Comparison of ENCODE assay signal across 23 mouse cellular contexts in the genomic region with DNA sequence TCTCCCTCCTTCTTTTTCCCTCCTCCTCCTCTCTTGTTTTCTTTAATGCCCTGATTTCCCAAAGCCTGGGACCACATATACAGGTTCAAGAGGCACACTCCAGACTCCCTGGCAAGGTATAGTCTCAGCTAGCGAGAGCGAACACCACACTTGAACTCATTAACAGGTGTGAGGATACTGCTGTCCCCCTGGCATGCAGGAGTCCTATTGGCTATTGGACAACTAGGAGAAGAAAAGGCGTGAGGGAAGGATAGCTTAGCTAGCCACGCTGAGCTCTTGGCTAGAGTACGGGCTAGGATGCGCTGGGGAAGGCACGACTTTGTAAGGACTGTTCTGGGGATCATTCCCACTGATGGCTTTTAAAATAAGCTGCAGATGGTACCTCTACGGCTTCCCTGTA. TPM values are rescaled to one million over a fixed set of nuclear protein-coding genes. Genes with fewer than 3 reads are reported as not detected.
DNase-seq lines count a peak whose midpoint lies in the region; ATAC-seq lines count a peak whose summit lies in the region.
"Had no signal": no experiment of that assay in that cellular context is flagged by ENCODE, and none has a peak within 500 bp of the region (broad histone marks: within the 10 kb centered on the region; RNA-seq: fewer than 3 reads in every experiment).

No protein-coding gene starts in this region.

- 80% methylated on average over 8 of the region's 8 CpGs for WGBS in hindbrain, embryonic 13.5 days
- 76% methylated on average over 8 of the region's 8 CpGs for WGBS in hindbrain, embryonic 16.5 days
- 83% methylated on average over 8 of the region's 8 CpGs for WGBS in neural tube, embryonic 13.5 days
- WGBS in neural tube, embryonic 15.5 days, result 66% methylated on average over 8 of the region's 8 CpGs
- WGBS in limb, embryonic 11.5 days, result 82% methylated on average over 8 of the region's 8 CpGs

- H3K27me3 ChIP-seq in hindbrain, embryonic 13.5 days, result no peaks in the 10 kb centered on the region
- H3K27me3 ChIP-seq in hindbrain, embryonic 16.5 days (replicated peaks; ENCODE audit: control insufficient read depth, insufficient read depth, low read length), result no peaks in the 10 kb centered on the region
- H3K27me3 ChIP-seq in neural tube, embryonic 13.5 days, result no peaks in the 10 kb centered on the region
- no peaks in the 10 kb centered on the region for H3K27me3 ChIP-seq in neural tube, embryonic 15.5 days (replicated peaks)
- no peaks in the 10 kb centered on the region for H3K27me3 ChIP-seq in limb, embryonic 11.5 days (ENCODE audit: control insufficient read depth, insufficient read depth, low read length)
- H3K27me3 ChIP-seq: limb, embryonic 13.5 days had no signal

- peak; percentile 21 for DNase-seq in cerebellum, adult 11 months
- no peak for DNase-seq in limb, embryonic 11.5 days (ENCODE audit: low spot score)
- no peak for DNase-seq in embryo, embryonic 9.5 days (ENCODE audit: extremely low spot score)
- DNase-seq: adrenal gland, postnatal 14 days; embryo, embryonic 11 days; gastrocnemius, postnatal 25 days; heart, adult 18-20 months; heart, postnatal 14 days; kidney, adult 2 months; kidney, postnatal 25 days; layer of hippocampus, postnatal 36 days; lung, adult 18-20 months; thymus, adult 2 months had no signal

- no peak for ATAC-seq in cerebellum, adult (ENCODE audit: insufficient number of reproducible peaks, low FRiP score, low TSS enrichment)
- no peak for ATAC-seq in hindbrain, embryonic 13.5 days (ENCODE audit: low FRiP score)
- ATAC-seq in hindbrain, embryonic 16.5 days, result no peak
- no peak for ATAC-seq in neural tube, embryonic 13.5 days (ENCODE audit: low read depth)
- no peak for ATAC-seq in neural tube, embryonic 15.5 days (ENCODE audit: low FRiP score)
- ATAC-seq in limb, embryonic 11.5 days (ENCODE audit: insufficient number of reproducible peaks, low FRiP score, low TSS enrichment, low read depth), result no peak
- ATAC-seq: activated CD4-positive, CD25-positive, alpha-beta regulatory T cell, adult 4 months; liver, embryonic 12.5 days had no signal

- H3K27ac ChIP-seq in hindbrain, embryonic 13.5 days, result peak overlapping the region; percentile 74; the same call in 1 of the 2 replicates
- no peak overlapping the region for H3K27ac ChIP-seq in hindbrain, embryonic 16.5 days (ENCODE audit: low read depth, low read length)
- peak overlapping the region; percentile 25 for H3K27ac ChIP-seq in neural tube, embryonic 13.5 days (replicated peaks)
- no peak overlapping the region for H3K27ac ChIP-seq in neural tube, embryonic 15.5 days (replicated peaks)
- 0 out of 2 replicates have a peak overlapping the region, but pooled peaks have one; percentile 30 for H3K27ac ChIP-seq in limb, embryonic 11.5 days (replicated peaks; ENCODE audit: low read depth, low read length)
- H3K27ac ChIP-seq: heart, embryonic 13.5 days; limb, embryonic 13.5 days; liver, embryonic 12.5 days had no signal

- no peak overlapping the region for H3K4me2 ChIP-seq in hindbrain, embryonic 13.5 days
- no peak overlapping the region for H3K4me2 ChIP-seq in hindbrain, embryonic 16.5 days (ENCODE audit: low read length)
- no peak overlapping the region for H3K4me2 ChIP-seq in neural tube, embryonic 13.5 days
- H3K4me2 ChIP-seq in neural tube, embryonic 15.5 days, result no peak overlapping the region
- no peak overlapping the region for H3K4me2 ChIP-seq in limb, embryonic 11.5 days (ENCODE audit: low read depth, severe bottlenecking)
- H3K4me2 ChIP-seq: heart, embryonic 13.5 days; hindbrain, embryonic 14.5 days; limb, embryonic 13.5 days; liver, embryonic 12.5 days had no signal

- H3K36me3 ChIP-seq in hindbrain, embryonic 13.5 days, result peaks cover 51% of the 10 kb centered on the region
- peaks cover 13% of the 10 kb centered on the region for H3K36me3 ChIP-seq in hindbrain, embryonic 16.5 days (ENCODE audit: control insufficient read depth, insufficient read depth, low read length)
- peaks cover 50% of the 10 kb centered on the region for H3K36me3 ChIP-seq in neural tube, embryonic 13.5 days
- peaks cover 32% of the 10 kb centered on the region for H3K36me3 ChIP-seq in neural tube, embryonic 15.5 days
- H3K36me3 ChIP-seq in limb, embryonic 11.5 days (ENCODE audit: control insufficient read depth, insufficient read depth, low read length), result no peaks in the 10 kb centered on the region; the same call in 1 of the 2 replicates

- H3K9ac ChIP-seq in hindbrain, embryonic 13.5 days, result no peak overlapping the region
- H3K9ac ChIP-seq in hindbrain, embryonic 16.5 days (ENCODE audit: low read depth, low read length), result no peak overlapping the region
- H3K9ac ChIP-seq in neural tube, embryonic 13.5 days, result no peak overlapping the region
- no peak overlapping the region for H3K9ac ChIP-seq in neural tube, embryonic 15.5 days (replicated peaks)
- no peak overlapping the region for H3K9ac ChIP-seq in limb, embryonic 11.5 days (ENCODE audit: low read length)
- H3K9ac ChIP-seq: heart, embryonic 13.5 days; hindbrain, embryonic 14.5 days; liver, embryonic 12.5 days had no signal

- H3K4me3 ChIP-seq in hindbrain, embryonic 13.5 days, result no peak overlapping the region
- no peak overlapping the region for H3K4me3 ChIP-seq in hindbrain, embryonic 16.5 days (ENCODE audit: low read length)
- H3K4me3 ChIP-seq in neural tube, embryonic 13.5 days, result no peak overlapping the region
- H3K4me3 ChIP-seq in neural tube, embryonic 15.5 days (replicated peaks), result no peak overlapping the region
- no peak overlapping the region for H3K4me3 ChIP-seq in limb, embryonic 11.5 days (ENCODE audit: low read depth, low read length)
- H3K4me3 ChIP-seq: heart, embryonic 13.5 days; limb, embryonic 13.5 days; liver, embryonic 12.5 days had no signal

- peaks cover 13% of the 10 kb centered on the region for H3K4me1 ChIP-seq in hindbrain, embryonic 13.5 days (replicated peaks)
- H3K4me1 ChIP-seq in hindbrain, embryonic 16.5 days (ENCODE audit: control insufficient read depth, insufficient read depth, low read depth, low read length), result 0 out of 2 replicates have a peak, but pooled peaks cover 2% of the 10 kb centered on the region
- peaks cover 13% of the 10 kb centered on the region; the same call in 1 of the 2 replicates for H3K4me1 ChIP-seq in neural tube, embryonic 13.5 days (replicated peaks)
- peaks cover 8% of the 10 kb centered on the region; the same call in 1 of the 2 replicates for H3K4me1 ChIP-seq in neural tube, embryonic 15.5 days
- peaks cover 5% of the 10 kb centered on the region; the same call in 1 of the 2 replicates for H3K4me1 ChIP-seq in limb, embryonic 11.5 days (ENCODE audit: control insufficient read depth, insufficient read depth, low read length)
- H3K4me1 ChIP-seq: heart, embryonic 13.5 days; liver, embryonic 12.5 days had no signal

- no peaks in the 10 kb centered on the region for H3K9me3 ChIP-seq in hindbrain, embryonic 13.5 days
- no peaks in the 10 kb centered on the region for H3K9me3 ChIP-seq in hindbrain, embryonic 16.5 days (ENCODE audit: control insufficient read depth, low read length)
- no peaks in the 10 kb centered on the region for H3K9me3 ChIP-seq in neural tube, embryonic 13.5 days
- no peaks in the 10 kb centered on the region for H3K9me3 ChIP-seq in neural tube, embryonic 15.5 days (replicated peaks)
- no peaks in the 10 kb centered on the region for H3K9me3 ChIP-seq in limb, embryonic 11.5 days (ENCODE audit: control insufficient read depth, low read length)
- H3K9me3 ChIP-seq: heart, embryonic 13.5 days; limb, embryonic 13.5 days; liver, embryonic 12.5 days had no signal

RNA-seq across cellular contexts. Expression of a gene that starts 6.1 kb away (rescaled TPM):
- polyA plus RNA-seq in hindbrain, embryonic 13.5 days (2015; fragmentation: Nextera tagmentation; extraction: Ambion mirVana), result 0.97 and 1.0 TPM in 2 replicates
- polyA plus RNA-seq in hindbrain, embryonic 16.5 days (2015; fragmentation: Nextera tagmentation; extraction: Ambion mirVana), result 0.56 and 0.95 TPM in 2 replicates
- 1.0 and 1.1 TPM in 2 replicates for polyA plus RNA-seq in neural tube, embryonic 13.5 days (2015; fragmentation: Nextera tagmentation; extraction: Ambion mirVana)
- 0.70 and 0.73 TPM in 2 replicates for polyA plus RNA-seq in neural tube, embryonic 15.5 days (2015; fragmentation: Nextera tagmentation; extraction: Ambion mirVana)
- polyA plus RNA-seq in limb, embryonic 11.5 days (2014; fragmentation: Nextera tagmentation; extraction: Ambion mirVana), result 1.5 and 1.8 TPM in 2 replicates

RNA-seq across cellular contexts. Expression of a gene that starts 30.9 kb away (rescaled TPM):
- polyA plus RNA-seq in hindbrain, embryonic 13.5 days (2015; fragmentation: Nextera tagmentation; extraction: Ambion mirVana), result 57.6 and 67.5 TPM in 2 replicates
- 24.3 and 31.0 TPM in 2 replicates for polyA plus RNA-seq in hindbrain, embryonic 16.5 days (2015; fragmentation: Nextera tagmentation; extraction: Ambion mirVana)
- polyA plus RNA-seq in neural tube, embryonic 13.5 days (2015; fragmentation: Nextera tagmentation; extraction: Ambion mirVana), result 84.9 and 102 TPM in 2 replicates
- 17.7 and 22.1 TPM in 2 replicates for polyA plus RNA-seq in neural tube, embryonic 15.5 days (2015; fragmentation: Nextera tagmentation; extraction: Ambion mirVana)
- polyA plus RNA-seq in limb, embryonic 11.5 days (2014; fragmentation: Nextera tagmentation; extraction: Ambion mirVana), result 0.52 and 0.89 TPM in 2 replicates
- polyA plus RNA-seq: activated CD4-positive, CD25-positive, alpha-beta regulatory T cell, adult 4 months had no signal

RNA-seq across cellular contexts. Expression of a gene that starts 34.9 kb away (rescaled TPM):
- 47.8 and 48.0 TPM in 2 replicates for polyA plus RNA-seq in hindbrain, embryonic 13.5 days (2015; fragmentation: Nextera tagmentation; extraction: Ambion mirVana)
- polyA plus RNA-seq in hindbrain, embryonic 16.5 days (2015; fragmentation: Nextera tagmentation; extraction: Ambion mirVana), result 36.4 and 45.2 TPM in 2 replicates
- polyA plus RNA-seq in neural tube, embryonic 13.5 days (2015; fragmentation: Nextera tagmentation; extraction: Ambion mirVana), result 48.9 and 49.5 TPM in 2 replicates
- polyA plus RNA-seq in neural tube, embryonic 15.5 days (2015; fragmentation: Nextera tagmentation; extraction: Ambion mirVana), result 42.6 and 42.8 TPM in 2 replicates
- 64.7 and 66.9 TPM in 2 replicates for polyA plus RNA-seq in limb, embryonic 11.5 days (2014; fragmentation: Nextera tagmentation; extraction: Ambion mirVana)

Comparison
In these comparisons a context has a peak if more than half of its experiments do, and no peak if none do; other contexts are left out.
1. H3K27ac ChIP-seq: peak in hindbrain, embryonic 13.5 days (single experiment), neural tube, embryonic 13.5 days (single experiment) and limb, embryonic 11.5 days (single experiment); none in hindbrain, embryonic 16.5 days (single experiment) and neural tube, embryonic 15.5 days (single experiment).